Mouse (Mus musculus) activated CD4-positive, CD25-positive, alpha-beta regulatory T cell (primary cell): ENCODE data around the gene Cnksr2. TPM values are rescaled to one million over a fixed set of nuclear protein-coding genes. Genes with fewer than 3 reads are reported as not detected.

Experiments used
- polyA plus RNA-seq, 2 experiments: library from polyadenylated mRNA; unstranded; fragments of 100-300 nt; shearing (Covaris generic); gene quantifications; one replicate each; pipeline ENCODE4 v1.2.1; 2017

The Cnksr2 gene
- polyA plus RNA-seq = not detected

GRCm38 (mm10) chrX:158043057-158043843 is at the start of gene Cnksr2:
Gene Cnksr2, minus strand, starts transcription at chrX:158043294.

GRCm38 (mm10) chrX:157818207-157818920 is 224.7 kb downstream of the Cnksr2 start, which contains the start of gene Klhl34:
Gene Klhl34, plus strand, starts transcription at chrX:157818435.

Other genes with a start within 250 kb of the Cnksr2 start
- not detected for gene Klhl34, start 224.9 kb downstream of the Cnksr2 start, polyA plus RNA-seq